Mouse (Mus musculus) embryonic facial prominence, embryonic 10.5 days (tissue): ENCODE data around the gene Slc2a12. TPM values are rescaled to one million over a fixed set of nuclear protein-coding genes. Genes with fewer than 3 reads are reported as not detected.

Source experiments
- DNase-seq: peaks from one replicate; pipeline ENCODE4 v3.0.0-alpha.2; 2017; ENCODE audit warnings: low spot score
- H3K27ac ChIP-seq: fragments of 300-500 bp; sonication (generic); replicated peaks from 2 replicates; pipeline ENCODE4 v1.5.1; 2016; ENCODE audit warnings: mild to moderate bottlenecking
- H3K27me3 ChIP-seq: fragments of 300-500 bp; sonication (generic); replicated peaks from 2 replicates; pipeline ENCODE4 v1.6.1; 2016; ENCODE audit warnings: low read depth, mild to moderate bottlenecking; ENCODE audit not compliant: poor library complexity, severe bottlenecking
- H3K36me3 ChIP-seq: fragments of 300-500 bp; sonication (generic); replicated peaks from 2 replicates; pipeline ENCODE4 v1.6.1; 2016; ENCODE audit warnings: mild to moderate bottlenecking, moderate library complexity
- H3K4me1 ChIP-seq: fragments of 300-500 bp; sonication (generic); 2 replicates; pipeline ENCODE4 v1.6.1; 2016
- H3K4me3 ChIP-seq: fragments of 300-500 bp; sonication (generic); 2 replicates; pipeline ENCODE4 v1.5.1; 2016; ENCODE audit warnings: mild to moderate bottlenecking, moderate library complexity
- H3K9me3 ChIP-seq: fragments of 300-500 bp; sonication (generic); 2 replicates; pipeline ENCODE4 v1.6.1; 2016; ENCODE audit warnings: mild to moderate bottlenecking
- WGBS: fragments of 180-500 bp; shearing (Covaris S2); methylation state at CpG from one replicate; pipeline ENCODE4 v1.1.7; 2016; 5-methylcytosine and 5-hydroxymethylcytosine counted together
- microRNA-seq: library from miRNA; unstranded; fragments of <30 nt; microRNA quantifications from one replicate; pipeline ENCODE4, GENCODE M21; 2017
- polyA plus RNA-seq: library from polyadenylated mRNA; unstranded; fragments of >200 nt; fragmentation: Nextera tagmentation; extraction: Ambion mirVana; gene quantifications from 2 replicates; pipeline ENCODE4 v1.2.1, GENCODE M21; 2016

Slc2a12 gene
- polyA plus RNA-seq, 1 experiment from 2014 or later = 1.7 TPM

DNA sequence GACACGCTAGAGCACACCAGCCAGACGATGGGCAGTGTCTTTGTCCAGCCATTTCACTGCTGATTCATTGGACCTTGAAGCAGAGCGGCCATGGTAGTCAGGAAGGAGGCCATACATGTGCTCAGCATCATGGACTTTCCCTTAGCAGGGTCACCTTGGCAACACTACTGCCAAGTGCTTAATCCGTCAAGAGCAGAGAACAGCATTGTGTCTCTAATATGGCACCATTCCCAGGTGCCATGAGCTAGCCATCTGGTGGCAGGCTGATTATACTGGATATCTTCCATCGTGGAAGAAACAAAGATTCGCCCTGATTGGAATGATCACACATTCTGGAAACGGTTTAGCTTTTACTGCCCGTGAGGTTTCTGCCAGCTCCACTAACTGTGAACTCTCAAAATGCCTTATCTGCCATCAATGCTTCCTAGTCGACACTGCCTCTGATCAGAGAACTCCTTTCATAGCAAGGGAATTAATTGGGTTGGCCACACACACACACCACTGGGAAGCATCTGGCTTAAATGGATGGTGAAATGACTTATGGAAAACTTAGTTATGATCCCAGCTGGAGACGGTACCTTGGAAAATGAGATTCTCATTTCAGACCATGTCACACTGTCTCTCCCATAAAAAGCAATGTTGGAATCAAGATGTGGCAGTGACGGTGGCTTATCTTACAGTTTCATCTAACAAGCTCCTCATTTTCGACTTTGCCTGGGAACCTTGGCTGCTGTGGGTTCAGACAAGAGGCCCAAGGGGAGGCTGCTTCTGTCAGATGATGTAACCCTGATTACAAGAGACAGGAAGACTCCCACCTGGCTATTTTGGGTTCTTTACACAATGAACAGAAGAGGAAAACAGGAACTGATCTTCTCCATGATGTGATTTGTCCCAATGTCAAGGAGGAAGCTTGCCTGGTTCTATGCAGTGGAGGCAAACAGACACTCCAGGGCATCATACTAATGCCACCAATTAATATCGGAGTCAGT, 101.8 kb downstream of the Slc2a12 start:
- Histone ChIP-seq H3K36me3 (no peaks in the 10 kb centered on the region), H3K9me3 (no peaks in the 10 kb centered on the region), H3K27me3 (no peaks in the 10 kb centered on the region), H3K4me3 (no peak overlapping the region), H3K4me1 (no peaks in the 10 kb centered on the region), H3K27ac (no peak overlapping the region)
- DNase-seq = no peak
- WGBS = 83% methylated on average over 13 of the region's 13 CpGs

DNA sequence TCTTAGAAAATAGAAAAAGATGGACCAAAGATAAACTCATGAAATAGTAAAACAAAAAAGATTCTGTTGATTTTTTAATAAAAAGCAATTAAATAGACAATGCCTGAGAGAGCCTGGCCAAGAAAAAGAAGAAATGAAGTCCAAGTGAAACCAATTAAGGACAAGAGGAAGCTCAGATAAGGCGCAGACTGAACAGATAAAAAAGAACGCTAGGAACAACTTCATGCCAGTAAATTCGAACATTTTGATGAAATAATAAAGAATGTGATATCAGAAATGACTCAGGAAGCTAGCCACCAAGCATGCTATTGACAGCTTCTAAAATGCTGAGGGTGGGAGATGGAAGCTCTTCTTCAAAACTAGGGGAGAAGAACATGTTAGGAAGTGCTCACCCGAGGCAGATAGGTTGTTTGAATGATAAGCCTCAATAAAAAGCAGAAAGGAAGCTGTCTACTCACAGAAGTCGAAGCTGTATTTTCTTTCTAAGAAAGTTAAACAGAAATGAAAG, 106.4 kb downstream of the Slc2a12 start:
- Histone ChIP-seq H3K4me1 (no peaks in the 10 kb centered on the region), H3K27me3 (no peaks in the 10 kb centered on the region), H3K9me3 (0 out of 2 replicates have a peak, but pooled peaks cover 3% of the 10 kb centered on the region), H3K4me3 (no peak overlapping the region), H3K36me3 (no peaks in the 10 kb centered on the region), H3K27ac (no peak overlapping the region)
- DNase-seq = no peak
- 77% methylated on average over 5 of the region's 5 CpGs for WGBS

Small RNAs within 50 kb of the gene (microRNA-seq; reads per million reads assigned to microRNA genes)
- 2.1 reads per million for gene Mir7663

Other genes starting within 250 kb of the Slc2a12 start
- 89.1 and 91.8 TPM in 2 replicates for gene Tbpl1, start 86.9 kb downstream of the Slc2a12 start, polyA plus RNA-seq
- 4.8 and 5.0 TPM in 2 replicates for gene Tcf21, start 175.2 kb downstream of the Slc2a12 start, polyA plus RNA-seq